Mouse (Mus musculus): ENCODE results near the gene Ssh2. TPM values are rescaled to one million over a fixed set of nuclear protein-coding genes. Genes with fewer than 3 reads are reported as not detected.
"Not testable (repeated sequence)": the region's sequence is repeated elsewhere in the genome, so short reads cannot be mapped to it uniquely, and the experiment has no call there.

The Ssh2 gene
- total RNA-seq, 2 experiments from 2014 or later = 34.8 to 37.1 TPM

DNA sequence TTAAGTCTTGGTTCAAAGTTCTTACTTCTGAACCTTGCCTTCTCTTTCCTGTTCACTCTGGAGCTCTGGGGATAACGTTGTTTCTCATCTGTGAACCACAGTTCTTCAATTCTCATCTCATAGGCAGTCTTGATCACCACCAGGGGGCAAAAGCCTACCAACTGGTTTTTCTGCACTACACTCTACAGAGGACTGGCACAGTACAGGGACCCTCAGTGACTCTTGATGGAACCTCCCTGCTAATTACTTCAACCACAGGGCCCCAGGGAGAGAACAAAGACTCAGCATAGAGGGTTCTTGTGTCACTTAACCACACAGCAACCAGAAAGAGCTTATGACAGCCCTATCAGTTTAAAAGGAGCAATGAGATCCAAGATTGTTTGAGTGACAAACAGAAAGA lies 1.3 kb upstream of the Ssh2 start:
- DNase-seq (ENCODE audit: low spot score in 2 of 2) = peak; percentile 70 to 72
- intact Hi-C loops (cut with DNase I) = loop anchor here (2.0 kb wide), 1 partner anchor 94 kb away; no protein-coding TSS in a partner anchor

DNA sequence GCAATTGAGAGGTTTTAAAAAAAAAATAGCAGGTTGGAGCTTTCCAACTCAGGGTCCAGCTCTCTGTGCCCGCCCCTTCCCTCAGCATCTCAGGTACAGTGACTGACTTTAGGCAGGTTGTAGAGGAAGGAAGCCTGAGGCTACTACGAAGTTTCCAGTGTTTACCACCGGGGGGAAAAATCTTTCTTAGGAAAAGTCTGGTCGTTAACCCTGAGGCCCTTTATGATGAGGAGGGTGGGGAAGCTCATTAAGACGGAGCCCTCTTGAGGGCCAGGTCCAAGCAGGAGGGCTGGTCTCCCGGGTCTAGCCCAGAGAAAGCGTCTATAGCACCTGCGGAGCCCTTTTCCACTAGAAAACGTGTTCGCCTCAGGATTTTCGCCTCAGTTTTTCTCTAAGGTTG lies 604 bp upstream of the Ssh2 start:
- DNase-seq (ENCODE audit: low spot score in 2 of 2) = peak in 1 of 2 experiments; percentile 5
- intact Hi-C loops (cut with DNase I) = loop anchor here (2.0 kb wide), 1 partner anchor 93 kb away; no protein-coding TSS in a partner anchor

DNA sequence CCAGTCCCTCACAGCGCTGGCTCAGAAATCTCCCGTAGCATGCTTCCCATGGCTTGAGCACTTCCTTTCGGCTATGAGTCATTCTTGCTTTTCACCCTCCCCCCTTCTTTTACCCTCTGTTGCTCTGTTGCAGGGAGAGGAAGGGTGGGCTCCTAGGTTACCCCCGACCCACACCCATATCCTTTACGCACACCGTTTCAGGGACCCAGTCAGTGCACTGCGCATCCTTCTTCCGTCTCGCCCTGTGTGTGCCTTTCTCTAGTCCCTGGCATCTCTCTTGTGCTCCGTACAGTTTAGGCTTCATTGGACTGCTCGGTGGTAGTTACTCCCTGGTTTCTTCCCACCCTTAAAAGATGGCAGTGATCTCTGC lies 659 bp downstream of the Ssh2 start:
- no peak for DNase-seq (ENCODE audit: low spot score in 2 of 2)
- intact Hi-C loops (cut with DNase I) = no loop called here

DNA sequence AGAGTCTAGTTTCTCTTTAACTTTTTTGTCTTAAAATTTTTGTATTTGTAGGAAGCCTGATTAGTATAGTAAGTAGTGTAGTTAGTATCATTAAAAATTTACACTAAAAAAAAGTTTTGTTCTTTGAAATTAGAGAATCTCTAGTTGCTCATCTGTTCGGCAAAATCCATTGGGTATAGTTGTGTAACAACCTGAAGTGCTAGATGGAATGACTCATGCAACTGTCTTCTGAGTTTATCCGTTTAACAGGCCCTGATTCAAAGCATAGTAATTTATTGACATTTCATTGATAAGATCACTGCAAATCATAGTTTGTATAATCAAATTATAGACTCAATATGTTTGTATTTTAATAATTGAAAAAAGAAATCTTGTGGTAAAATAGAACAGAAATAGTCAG lies 14.7 kb downstream of the Ssh2 start:
- intact Hi-C loops (cut with DNase I) = no loop called here
- no peak for DNase-seq (ENCODE audit: low spot score in 2 of 2)

DNA sequence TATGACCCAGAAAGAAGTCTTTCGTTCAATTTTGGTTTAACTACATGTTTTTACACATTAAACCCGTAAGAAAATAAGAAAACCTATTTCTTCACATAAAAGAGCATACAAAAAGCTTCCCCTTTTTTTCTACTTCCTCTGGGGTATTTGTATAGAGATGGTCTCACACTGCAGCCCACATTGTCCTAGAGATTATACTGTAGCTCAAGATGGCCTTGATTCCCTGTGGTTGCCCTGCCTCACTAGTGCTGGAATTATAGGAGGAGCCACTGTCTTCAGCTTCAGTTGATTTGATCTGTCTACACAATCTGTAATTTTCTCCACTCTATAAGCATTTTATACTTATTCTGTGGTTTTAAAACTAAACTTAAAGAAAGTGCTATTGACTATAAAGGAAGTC lies 15.4 kb downstream of the Ssh2 start:
- intact Hi-C loops (cut with DNase I) = no loop called here
- no peak for DNase-seq (ENCODE audit: low spot score in 2 of 2)

DNA sequence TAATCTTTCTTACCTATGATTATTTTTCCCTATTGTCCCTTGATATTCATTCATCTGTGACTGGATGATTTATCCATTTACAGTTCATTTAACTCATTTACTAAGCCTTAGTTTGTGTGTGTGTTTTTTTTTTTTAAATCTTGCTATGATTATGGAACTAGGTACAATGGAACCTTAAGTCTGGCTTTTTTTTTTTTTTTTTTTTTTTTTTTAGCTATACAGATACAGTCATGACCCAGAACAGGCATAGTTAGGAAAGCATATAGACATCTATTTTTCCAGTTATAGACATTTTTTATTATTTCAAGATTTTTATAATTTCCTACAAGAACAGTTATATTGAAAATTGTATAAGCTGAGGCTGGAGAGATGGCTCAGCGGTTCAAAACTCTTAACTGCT lies 19.2 kb downstream of the Ssh2 start:
- DNase-seq (ENCODE audit: low spot score in 2 of 2) = no peak
- intact Hi-C loops (cut with DNase I) = no loop called here

DNA sequence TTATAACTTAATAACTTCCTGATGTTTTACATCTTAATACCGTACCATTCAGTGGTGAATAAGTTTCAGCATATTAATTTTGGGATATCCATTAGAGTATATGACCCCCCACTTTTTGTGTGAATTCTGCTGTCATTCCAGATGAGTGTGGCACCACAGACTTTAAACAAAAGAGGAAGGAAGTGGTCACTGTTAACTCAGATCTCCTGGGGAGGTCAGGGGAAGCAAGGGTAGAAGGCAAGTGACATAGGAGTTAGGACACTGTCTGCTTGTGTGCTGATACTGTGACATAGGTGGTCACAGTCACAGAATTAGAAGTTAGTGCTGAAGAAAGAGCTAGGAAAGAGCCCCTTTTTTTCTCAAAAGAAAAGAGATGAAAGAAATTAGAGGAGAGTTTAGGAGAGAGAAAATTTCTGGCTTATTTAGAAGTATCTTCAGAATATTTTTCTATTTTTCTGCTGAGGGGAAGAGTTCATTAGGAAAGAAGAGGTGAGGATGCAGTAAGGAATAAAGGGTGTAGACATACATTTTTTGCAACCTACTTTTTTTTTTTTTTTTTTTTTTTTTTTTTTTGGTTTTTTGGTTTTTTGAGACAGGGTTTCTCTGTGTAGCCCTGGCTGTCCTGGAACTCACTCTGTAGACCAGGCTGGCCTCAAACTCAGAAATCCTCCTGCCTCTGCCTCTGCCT lies 23.7 kb downstream of the Ssh2 start:
- no peak for DNase-seq (ENCODE audit: low spot score in 2 of 2)
- intact Hi-C loops (cut with DNase I) = no loop called here

DNA sequence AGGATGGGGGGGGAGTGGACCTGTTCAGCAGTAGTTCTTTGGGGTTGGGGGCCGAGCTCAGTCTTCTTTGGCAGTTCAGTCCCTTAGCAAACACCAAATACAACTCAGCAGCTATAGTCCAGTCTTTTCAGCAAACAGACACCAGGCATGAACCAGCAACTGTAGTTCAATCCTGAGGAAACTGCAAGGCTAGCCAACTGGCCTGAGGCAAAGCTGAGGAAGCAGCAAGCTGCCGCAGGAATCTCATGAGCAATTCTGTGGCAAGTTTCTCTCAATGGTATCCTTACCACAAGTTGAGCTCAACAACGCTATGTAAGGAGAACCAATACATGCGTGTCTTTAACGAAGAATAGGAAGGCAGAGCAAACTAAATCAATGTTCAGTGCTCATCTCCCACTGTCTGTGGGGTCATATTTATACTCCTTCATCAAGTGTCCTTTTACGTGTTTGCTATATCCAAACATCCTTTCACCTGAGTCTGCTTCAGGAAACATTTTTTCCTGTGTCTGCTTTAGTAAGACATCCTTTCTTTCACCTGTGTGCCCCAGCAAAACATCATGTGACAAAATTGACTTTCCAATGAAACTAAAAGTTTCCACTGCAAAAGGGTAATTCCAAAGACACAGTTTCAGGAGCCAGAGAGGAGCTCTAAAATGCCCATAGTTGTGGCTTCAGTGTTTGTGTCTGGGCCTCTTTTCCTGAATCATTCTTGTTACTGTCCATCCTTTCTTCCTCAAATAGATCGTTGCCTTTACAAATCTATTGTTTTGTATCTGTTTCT lies 24.6 kb downstream of the Ssh2 start:
- no peak for DNase-seq (ENCODE audit: low spot score in 2 of 2)
- intact Hi-C loops (cut with DNase I) = no loop called here

DNA sequence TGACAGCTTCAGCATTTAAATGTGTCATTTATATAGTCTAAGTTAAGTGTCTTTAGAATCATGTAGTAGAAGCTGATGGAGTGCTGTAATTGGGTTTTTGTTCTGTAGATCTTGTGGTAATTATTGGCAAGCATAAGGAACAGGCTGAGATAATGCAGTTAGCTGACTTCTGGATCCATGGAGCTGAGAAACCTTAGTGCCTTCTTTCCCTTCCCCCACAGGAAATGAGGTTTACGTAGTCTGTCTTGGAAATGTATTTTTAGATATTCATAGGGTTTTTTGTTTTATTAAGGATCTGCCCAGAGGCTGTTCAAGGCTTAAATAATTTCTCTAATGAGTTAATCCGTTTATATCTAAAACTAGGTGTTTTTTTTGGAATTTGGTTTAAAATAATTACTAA lies 26.8 kb downstream of the Ssh2 start:
- intact Hi-C loops (cut with DNase I) = no loop called here
- no peak for DNase-seq (ENCODE audit: low spot score in 2 of 2)

DNA sequence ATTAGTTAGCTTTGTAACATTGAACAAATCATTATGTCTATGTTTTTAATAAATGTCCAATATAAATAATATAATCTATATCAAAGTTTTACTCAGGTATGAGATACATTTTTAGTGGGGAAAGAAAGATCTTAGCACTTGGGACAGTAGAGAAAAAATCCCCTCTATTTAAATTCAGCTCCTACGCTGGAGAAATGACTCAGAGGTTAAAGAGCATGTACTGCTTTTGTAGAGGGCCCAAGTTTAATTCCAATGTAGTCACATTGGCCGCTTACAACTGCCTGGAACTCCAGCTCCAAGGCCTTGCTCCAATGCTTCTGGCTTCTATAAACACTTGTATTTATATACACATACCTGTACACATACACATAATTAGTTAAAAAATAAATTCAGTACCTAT lies 36.7 kb downstream of the Ssh2 start:
- intact Hi-C loops (cut with DNase I) = no loop called here
- DNase-seq (ENCODE audit: low spot score in 2 of 2) = no peak

DNA sequence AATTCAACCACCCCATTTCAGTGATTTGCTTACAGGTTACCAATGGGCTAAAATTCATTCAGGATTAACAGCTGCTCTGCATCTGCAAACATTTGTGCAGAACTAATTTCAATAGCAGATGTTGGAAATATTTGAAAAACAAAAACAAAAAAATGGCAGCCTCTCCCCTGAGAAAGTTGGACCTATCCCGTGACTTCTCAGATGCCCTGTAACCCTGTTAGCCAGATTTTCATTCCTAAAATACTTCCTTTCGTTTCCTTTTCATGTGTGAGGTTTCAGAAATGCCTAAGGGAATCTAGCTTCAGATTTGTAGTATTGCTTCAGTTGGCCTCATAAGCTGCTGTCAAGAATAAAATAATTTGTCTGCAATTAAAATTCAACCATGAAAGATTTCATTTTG lies 43.4 kb downstream of the Ssh2 start:
- DNase-seq (ENCODE audit: low spot score in 2 of 2) = no peak
- intact Hi-C loops (cut with DNase I) = no loop called here

DNA sequence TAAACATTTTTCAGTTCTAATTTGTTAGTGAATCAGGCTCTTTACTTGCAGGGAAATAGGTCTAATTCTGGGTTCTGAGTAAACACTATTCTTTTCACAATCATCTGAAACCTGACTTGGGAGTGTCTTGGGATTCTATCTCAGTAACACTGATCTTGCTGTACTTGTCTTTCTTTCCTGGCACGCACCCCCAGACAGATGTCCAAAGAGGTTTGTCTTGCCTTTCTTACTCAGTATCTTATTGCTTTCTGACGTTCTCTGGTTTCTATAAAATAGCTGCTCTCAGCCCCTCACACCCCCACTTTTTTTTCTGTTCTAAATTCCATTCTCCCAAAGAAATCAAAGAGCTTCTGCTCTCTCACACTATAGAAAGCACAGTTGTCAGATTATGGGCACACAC lies 51.3 kb downstream of the Ssh2 start:
- intact Hi-C loops (cut with DNase I) = no loop called here
- peak; percentile 22 to 83 for DNase-seq (ENCODE audit: low spot score in 2 of 2)

DNA sequence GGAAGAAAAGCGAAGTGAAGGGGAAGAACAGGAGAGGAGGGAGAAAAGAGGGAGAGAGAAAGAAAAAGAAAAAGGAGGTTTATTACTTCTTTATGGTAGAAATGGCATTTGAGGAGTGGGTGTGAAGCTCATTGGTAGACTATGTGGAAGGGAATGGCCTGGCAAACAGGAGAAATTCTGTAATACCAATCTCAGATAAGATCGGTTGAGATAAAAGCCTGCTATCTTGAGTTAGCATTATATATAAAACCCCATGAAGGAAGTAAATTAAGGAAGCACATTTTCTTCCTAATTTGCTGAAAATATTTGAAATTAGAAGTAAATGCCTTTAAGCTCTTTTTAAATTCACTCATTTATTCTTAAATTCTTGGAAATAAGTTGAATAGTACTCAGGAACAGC lies 59.9 kb downstream of the Ssh2 start:
- DNase-seq (ENCODE audit: low spot score in 2 of 2) = no peak
- intact Hi-C loops (cut with DNase I) = no loop called here

DNA sequence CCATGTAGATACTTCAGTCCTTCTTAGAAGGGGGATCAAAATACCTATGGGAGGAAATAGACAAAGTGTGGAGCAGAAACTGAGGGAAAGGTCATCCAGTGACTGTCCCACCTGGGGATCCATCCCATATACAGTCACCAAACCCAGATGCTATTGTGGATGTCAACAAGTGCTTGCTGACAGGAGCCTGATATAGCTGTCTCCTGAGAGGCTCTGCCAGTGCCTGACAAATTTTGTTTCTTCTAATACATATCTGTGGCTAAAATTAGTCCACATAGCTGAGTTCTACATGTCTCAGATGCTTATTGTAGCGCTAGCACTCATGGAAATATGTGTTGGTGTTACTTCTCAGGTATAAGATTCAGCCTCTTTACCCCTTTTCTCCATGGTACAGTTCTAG lies 62.5 kb downstream of the Ssh2 start:
- DNase-seq (ENCODE audit: low spot score in 2 of 2); intact Hi-C loops (cut with DNase I): not testable (repeated sequence)

DNA sequence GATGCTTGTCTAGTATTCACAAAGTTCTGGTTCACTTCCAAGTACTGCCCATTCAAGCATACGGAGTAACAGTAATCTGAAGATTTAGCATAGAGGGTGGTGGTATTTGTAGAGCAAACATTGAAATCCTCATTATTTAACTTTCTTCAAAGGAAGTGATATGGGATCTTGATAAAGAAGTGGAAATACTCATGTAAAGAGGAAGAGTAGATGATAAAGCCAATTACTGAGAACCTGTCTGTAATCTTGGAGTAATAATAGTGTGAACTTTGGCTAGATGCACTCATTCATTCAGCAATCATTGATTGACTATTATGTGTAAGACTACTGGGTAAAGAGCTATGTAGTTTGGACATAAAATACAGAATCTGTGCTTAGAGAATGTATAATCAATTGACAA lies 64.1 kb downstream of the Ssh2 start:
- DNase-seq (ENCODE audit: low spot score in 2 of 2) = no peak
- intact Hi-C loops (cut with DNase I) = no loop called here

DNA sequence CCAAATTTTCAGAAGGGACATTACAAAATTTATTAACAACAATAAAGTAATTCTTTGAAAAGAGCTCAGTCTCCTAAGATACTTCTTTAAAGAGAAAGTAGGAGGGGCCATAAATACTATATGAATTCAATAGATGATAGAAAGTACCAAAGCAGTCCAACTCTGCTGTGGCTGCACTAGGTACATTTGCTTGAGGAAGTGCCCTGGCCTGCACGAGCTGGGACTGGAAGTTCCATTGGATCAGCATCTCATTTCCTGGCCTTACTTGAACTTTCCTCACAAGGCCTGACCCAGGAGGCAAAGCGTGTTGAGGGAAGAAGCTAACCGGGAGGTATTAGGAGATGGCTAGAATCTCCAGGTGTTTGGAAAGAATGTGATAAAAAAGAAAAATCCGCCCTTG lies 75.4 kb downstream of the Ssh2 start:
- intact Hi-C loops (cut with DNase I) = no loop called here
- DNase-seq (ENCODE audit: low spot score in 2 of 2) = no peak

DNA sequence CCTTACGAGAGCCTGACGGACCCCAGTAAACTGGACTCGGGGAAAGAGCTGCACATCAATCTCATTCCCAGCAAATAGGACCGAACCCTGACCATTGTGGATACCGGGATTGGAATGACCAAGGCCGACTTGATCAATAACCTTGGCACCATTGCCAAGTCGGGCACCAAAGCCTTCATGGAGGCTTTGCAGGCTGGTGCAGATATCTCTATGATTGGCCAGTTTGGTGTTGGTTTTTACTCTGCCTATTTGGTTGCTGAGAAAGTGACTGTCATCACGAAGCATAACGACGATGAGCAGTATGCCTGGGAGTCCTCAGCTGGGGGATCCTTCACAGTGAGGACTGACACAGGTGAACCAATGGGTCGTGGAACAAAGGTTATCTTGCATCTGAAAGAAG lies 77.6 kb downstream of the Ssh2 start:
- DNase-seq (ENCODE audit: low spot score in 2 of 2); intact Hi-C loops (cut with DNase I): not testable (repeated sequence)

DNA sequence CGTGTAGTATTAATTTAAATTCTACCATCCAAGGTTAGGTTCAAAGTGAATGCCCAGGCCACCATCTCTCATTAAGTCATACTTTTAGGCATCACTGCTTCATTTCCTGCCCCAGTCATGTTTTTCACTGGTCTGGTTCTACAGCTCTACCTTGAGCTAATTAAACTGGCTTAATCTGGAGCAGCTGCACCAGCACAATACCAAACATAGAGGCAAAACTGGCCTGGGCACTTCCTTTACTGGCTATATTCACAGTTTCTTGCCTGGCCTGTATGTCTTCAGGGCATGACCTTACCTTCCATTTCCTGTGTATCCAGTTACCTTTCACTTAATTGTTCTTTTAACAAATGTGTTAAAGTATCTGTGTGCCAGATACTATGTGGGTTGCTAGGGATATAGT lies 81.2 kb downstream of the Ssh2 start:
- DNase-seq (ENCODE audit: low spot score in 2 of 2) = no peak
- intact Hi-C loops (cut with DNase I) = no loop called here

DNA sequence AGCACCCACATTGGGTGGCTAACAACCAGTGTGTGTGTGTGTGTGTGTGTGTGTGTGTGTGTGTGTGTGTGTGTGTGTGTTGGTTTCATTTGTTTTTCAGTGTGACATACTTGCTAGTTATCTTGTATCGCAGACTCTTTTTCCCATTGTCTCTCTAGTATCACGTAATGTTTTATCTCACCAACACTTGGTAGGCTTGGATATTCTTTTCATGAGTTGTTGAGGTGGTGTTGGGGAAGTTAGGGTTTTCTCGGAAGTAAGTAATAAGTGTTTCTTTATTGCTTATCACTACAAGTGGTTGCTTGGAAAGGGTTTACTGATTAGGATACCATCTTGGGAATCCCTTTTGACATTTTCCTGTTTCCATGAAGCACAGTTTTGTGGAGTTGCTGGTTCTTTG lies 91.1 kb downstream of the Ssh2 start:
- intact Hi-C loops (cut with DNase I) = no loop called here
- no peak for DNase-seq (ENCODE audit: low spot score in 2 of 2)

DNA sequence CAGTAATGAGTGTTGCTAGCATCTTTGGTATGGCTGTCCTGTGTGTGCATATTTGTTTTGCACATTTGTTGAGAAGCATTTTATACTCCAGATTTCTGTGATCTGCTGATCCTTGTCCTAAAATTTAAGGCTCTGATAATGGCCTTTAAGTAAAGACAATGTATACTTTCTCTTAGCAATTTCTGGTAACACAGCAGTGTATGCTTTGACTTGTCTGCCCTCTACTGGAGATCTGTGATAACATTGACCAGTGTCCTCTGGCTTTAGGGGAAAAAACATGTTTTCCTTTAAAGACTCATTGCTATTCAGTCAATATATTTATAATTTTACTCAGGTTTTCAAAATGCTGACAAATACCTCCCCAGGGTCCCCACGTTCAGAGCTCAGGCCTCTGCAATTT lies 92.4 kb downstream of the Ssh2 start:
- intact Hi-C loops (cut with DNase I) = loop anchor here (1.0 to 2.0 kb wide), 2 partner anchors 94 to 208 kb away; no protein-coding TSS in a partner anchor
- DNase-seq (ENCODE audit: low spot score in 2 of 2) = peak; percentile 31 to 63

Measured in left cerebral cortex, postnatal 25 days (tissue).